19 mouse cellular contexts compared by ENCODE assay signal in genomic region chr2:136003836-136004235, GRCm38 (mm10). TPM values are rescaled to one million over a fixed set of nuclear protein-coding genes. Genes with fewer than 3 reads are reported as not detected.
A peak's percentile ranks its signal among the peaks of the same experiment; 100 is the strongest.
DNase-seq lines count a peak whose midpoint lies in the region; ATAC-seq lines count a peak whose summit lies in the region.
"Had no signal": no experiment of that assay in that cellular context is flagged by ENCODE, and none has a peak within 500 bp of the region (broad histone marks: within the 10 kb centered on the region; RNA-seq: fewer than 3 reads in every experiment).

No protein-coding gene starts in this region.

- peak; percentile 69 for ATAC-seq in cerebellum, adult (ENCODE audit: insufficient number of reproducible peaks, low FRiP score, low TSS enrichment)
- no peak for ATAC-seq in granulocyte monocyte progenitor cell, adult 5-6 weeks (replicated peaks; ENCODE audit: poor library complexity, severe bottlenecking)
- ATAC-seq: CD4-positive, CD25-positive, alpha-beta regulatory T cell, adult 4 months; forebrain, embryonic 15.5 days; hindbrain, embryonic 16.5 days; inflammation-experienced regulatory T-cells, adult 6 months; intestine, postnatal 0 days had no signal

- no peak for DNase-seq in cerebellum, postnatal 4 days (ENCODE audit: low spot score in 2 of 2)
- DNase-seq in cerebellum, adult 18-20 months: peak; percentile 51 to 56
- peak; percentile 63 for DNase-seq in cerebellum, adult 9-11 months
- DNase-seq in retina, postnatal 1 day: no peak
- no peak for DNase-seq in adrenal gland, adult (ENCODE audit: inconsistent age in 2 of 2, low spot score in 1 of 2)
- DNase-seq: adrenal gland, postnatal 14 days; B cell, adult 2 months; gastrocnemius, postnatal 10 days; heart, postnatal 4 days; kidney, adult 8-10 months had no signal

RNA-seq across cellular contexts. Expression of gene Lamp5, which starts 48.2 kb away (rescaled TPM):
- not detected in 2 replicates for total RNA-seq in granulocyte monocyte progenitor cell, adult 5-6 weeks (2014; fragmentation: Nextera tagmentation)
- total RNA-seq in granulocyte monocyte progenitor cell, adult 5-6 weeks (2017): not detected in 2 replicates
- total RNA-seq: adrenal gland, adult 18-20 months; adrenal gland, postnatal 14 days; gastrocnemius, postnatal 10 days; gastrocnemius, postnatal 4 days; heart, postnatal 4 days had no signal

Comparison
In these comparisons a context has a peak if more than half of its experiments do, and no peak if none do; other contexts are left out.
1. DNase-seq: peak in cerebellum, adult 18-20 months (2 of 2) and cerebellum, adult 9-11 months (single experiment); none in cerebellum, postnatal 4 days (0 of 2), retina, postnatal 1 day (single experiment) and adrenal gland, adult (0 of 2).